Mouse (Mus musculus) heart, embryonic 13.5 days (tissue): Measurements from ENCODE around the gene Ank3. TPM values are rescaled to one million over a fixed set of nuclear protein-coding genes. Genes with fewer than 3 reads are reported as not detected.

Experiments used
- ATAC-seq: fragments of 200-750 bp; cut with Nextera tagmentation; 2 replicates; pipeline ENCODE4 v1.8.0; 2017; ENCODE audit warnings: moderate TSS enrichment; ENCODE audit not compliant: insufficient number of reproducible peaks, low FRiP score, low TSS enrichment; ENCODE audit errors: extremely low read depth
- H3K27ac ChIP-seq: fragments of 300-500 bp; sonication (generic); replicated peaks from 2 replicates; pipeline ENCODE4 v1.5.1; 2015; ENCODE audit warnings: moderate library complexity, mild to moderate bottlenecking, inconsistent platforms
- H3K27me3 ChIP-seq: fragments of 300-500 bp; sonication (generic); replicated peaks from 2 replicates; pipeline ENCODE4 v1.6.1; 2015; ENCODE audit warnings: mild to moderate bottlenecking, inconsistent platforms
- H3K36me3 ChIP-seq: fragments of 300-500 bp; sonication (generic); 2 replicates; pipeline ENCODE4 v1.6.1; 2015; ENCODE audit warnings: mild to moderate bottlenecking, inconsistent platforms
- H3K4me1 ChIP-seq: fragments of 300-500 bp; sonication (generic); 2 replicates; pipeline ENCODE4 v1.6.1; 2015; ENCODE audit warnings: inconsistent platforms
- H3K4me2 ChIP-seq: fragments of 300-500 bp; sonication (generic); 2 replicates; pipeline ENCODE4 v1.6.1; 2015; ENCODE audit warnings: inconsistent platforms, mild to moderate bottlenecking, moderate library complexity
- H3K4me3 ChIP-seq: fragments of 300-500 bp; sonication (generic); 2 replicates; pipeline ENCODE4 v1.5.1; 2015; ENCODE audit warnings: moderate library complexity, mild to moderate bottlenecking, inconsistent platforms
- H3K9ac ChIP-seq: fragments of 300-500 bp; sonication (generic); 2 replicates; pipeline ENCODE4 v1.6.1; 2015; ENCODE audit warnings: inconsistent platforms, mild to moderate bottlenecking, moderate library complexity
- H3K9me3 ChIP-seq: fragments of 300-500 bp; sonication (generic); 2 replicates; pipeline ENCODE4 v1.6.1; 2016; ENCODE audit warnings: inconsistent platforms
- WGBS: fragments of 180-500 bp; shearing (Covaris S2); methylation state at CpG from one replicate; pipeline ENCODE4 v1.1.7; 2015; ENCODE audit warnings: mixed read lengths; 5-methylcytosine and 5-hydroxymethylcytosine counted together
- polyA plus RNA-seq: library from polyadenylated mRNA; unstranded; fragments of >200 nt; fragmentation: Nextera tagmentation; extraction: Ambion mirVana; gene quantifications from 2 replicates; pipeline ENCODE4 v1.2.1, GENCODE M21; 2015

Ank3 gene
- polyA plus RNA-seq, 1 experiment from 2014 or later, result 30.8 TPM

- H3K4me3 ChIP-seq, result no peak overlapping the region
- H3K4me2 ChIP-seq, result peak overlapping the region; percentile 27
- ATAC-seq, result no peak
- peaks cover 8% of the 10 kb centered on the region for H3K4me1 ChIP-seq
- H3K9ac ChIP-seq, result no peak overlapping the region
- no peaks in the 10 kb centered on the region for H3K9me3 ChIP-seq
- no peak overlapping the region for H3K27ac ChIP-seq
- H3K27me3 ChIP-seq, result no peaks in the 10 kb centered on the region
- 18% methylated on average over 13 of the region's 13 CpGs for WGBS
- no peaks in the 10 kb centered on the region for H3K36me3 ChIP-seq
Measured at GRCm38 (mm10) chr10:69556278-69556677, 157.7 kb downstream of the Ank3 start.

- Histone ChIP-seq H3K4me1 (peaks cover 23% of the 10 kb centered on the region), H3K27me3 (no peaks in the 10 kb centered on the region), H3K9ac (no peak overlapping the region), H3K9me3 (no peaks in the 10 kb centered on the region), H3K4me3 (no peak overlapping the region), H3K4me2 (no peak overlapping the region), H3K27ac (no peak overlapping the region), H3K36me3 (no peaks in the 10 kb centered on the region)
- 76% methylated on average over 1 of the region's 1 CpGs for WGBS
- ATAC-seq, result no peak
Measured at GRCm38 (mm10) chr10:69560237-69560636, 161.7 kb downstream of the Ank3 start.

- no peak; the same call in 1 of the 2 replicates for ATAC-seq
- peaks cover 29% of the 10 kb centered on the region for H3K4me1 ChIP-seq
- no peaks in the 10 kb centered on the region for H3K27me3 ChIP-seq
- H3K27ac ChIP-seq, result no peak overlapping the region
- no peaks in the 10 kb centered on the region for H3K9me3 ChIP-seq
- no peak overlapping the region for H3K4me2 ChIP-seq
- WGBS, result 89% methylated on average over 4 of the region's 4 CpGs
- H3K9ac ChIP-seq, result no peak overlapping the region
- no peak overlapping the region for H3K4me3 ChIP-seq
- no peaks in the 10 kb centered on the region for H3K36me3 ChIP-seq
Measured at GRCm38 (mm10) chr10:69562931-69563330, 164.4 kb downstream of the Ank3 start.

GRCm38 (mm10) chr10:69565052-69565451 is 166.5 kb downstream of the Ank3 start:
- H3K27me3 ChIP-seq, result no peaks in the 10 kb centered on the region
- H3K27ac ChIP-seq, result peak overlapping the region; percentile 80
- H3K9me3 ChIP-seq, result no peaks in the 10 kb centered on the region
- H3K4me1 ChIP-seq, result peaks cover 41% of the 10 kb centered on the region
- H3K4me2 ChIP-seq, result peak overlapping the region; percentile 45
- no peak overlapping the region for H3K4me3 ChIP-seq
- whole genome bisulfite sequencing, result 9% methylated on average over 4 of the region's 4 CpGs
- H3K36me3 ChIP-seq, result no peaks in the 10 kb centered on the region
- no peak for ATAC-seq
- no peak overlapping the region for H3K9ac ChIP-seq

GRCm38 (mm10) chr10:69568976-69569375 is 170.4 kb downstream of the Ank3 start:
- Histone ChIP-seq H3K27ac (no peak overlapping the region), H3K4me3 (no peak overlapping the region), H3K36me3 (no peaks in the 10 kb centered on the region), H3K4me1 (peaks cover 68% of the 10 kb centered on the region), H3K27me3 (0 out of 2 replicates have a peak, but pooled peaks cover 4% of the 10 kb centered on the region), H3K4me2 (no peak overlapping the region), H3K9ac (no peak overlapping the region), H3K9me3 (no peaks in the 10 kb centered on the region)
- 67% methylated on average over 5 of the region's 5 CpGs for whole genome bisulfite sequencing
- ATAC-seq, result no peak

GRCm38 (mm10) chr10:69569740-69570139 is 171.2 kb downstream of the Ank3 start:
- Histone ChIP-seq H3K27ac (peak overlapping the region; percentile 68), H3K9me3 (no peaks in the 10 kb centered on the region), H3K36me3 (no peaks in the 10 kb centered on the region), H3K4me3 (no peak overlapping the region), H3K4me1 (peaks cover 66% of the 10 kb centered on the region), H3K9ac (peak overlapping the region; percentile 14; the same call in 1 of the 2 replicates), H3K27me3 (0 out of 2 replicates have a peak, but pooled peaks cover 4% of the 10 kb centered on the region), H3K4me2 (peak overlapping the region; percentile 70; the same call in 1 of the 2 replicates)
- no peak for ATAC-seq
- 40% methylated on average over 8 of the region's 8 CpGs for WGBS

- peak overlapping the region; percentile 43 for H3K4me3 ChIP-seq
- H3K27ac ChIP-seq, result peak overlapping the region; percentile 68
- peak overlapping the region; percentile 70 for H3K4me2 ChIP-seq
- no peak for ATAC-seq
- no peaks in the 10 kb centered on the region for H3K9me3 ChIP-seq
- WGBS, result 18% methylated on average over 18 of the region's 18 CpGs
- H3K4me1 ChIP-seq, result peaks cover 67% of the 10 kb centered on the region
- 0 out of 2 replicates have a peak, but pooled peaks cover 4% of the 10 kb centered on the region for H3K27me3 ChIP-seq
- peak overlapping the region; percentile 74 for H3K9ac ChIP-seq
- no peaks in the 10 kb centered on the region for H3K36me3 ChIP-seq
Measured at GRCm38 (mm10) chr10:69570466-69571288, 172.1 kb downstream of the Ank3 start.

- Histone ChIP-seq H3K9ac (peak overlapping the region; percentile 74), H3K9me3 (no peaks in the 10 kb centered on the region), H3K4me2 (peak overlapping the region; percentile 70), H3K4me3 (peak overlapping the region; percentile 43), H3K27me3 (0 out of 2 replicates have a peak, but pooled peaks cover 4% of the 10 kb centered on the region), H3K27ac (peak overlapping the region; percentile 68), H3K36me3 (no peaks in the 10 kb centered on the region), H3K4me1 (peaks cover 67% of the 10 kb centered on the region)
- no peak for ATAC-seq
- 2% methylated on average over 8 of the region's 8 CpGs for WGBS
Measured at GRCm38 (mm10) chr10:69571422-69571821, 172.8 kb downstream of the Ank3 start.

GRCm38 (mm10) chr10:69571972-69572371 is 173.4 kb downstream of the Ank3 start:
- peak overlapping the region; percentile 74 for H3K9ac ChIP-seq

GRCm38 (mm10) chr10:69573054-69573453 is 174.5 kb downstream of the Ank3 start:
- Histone ChIP-seq H3K9me3 (no peaks in the 10 kb centered on the region), H3K4me3 (no peak overlapping the region), H3K27ac (0 out of 2 replicates have a peak overlapping the region, but pooled peaks have one; percentile 0), H3K4me2 (no peak overlapping the region), H3K9ac (no peak overlapping the region; the same call in 1 of the 2 replicates), H3K4me1 (peaks cover 82% of the 10 kb centered on the region), H3K27me3 (0 out of 2 replicates have a peak, but pooled peaks cover 4% of the 10 kb centered on the region), H3K36me3 (no peaks in the 10 kb centered on the region)
- no peak for ATAC-seq
- WGBS, result 32% methylated on average over 7 of the region's 7 CpGs

More at GRCm38 (mm10) chr10:69571972-69572371, 173.4 kb downstream of the Ank3 start:
- Histone ChIP-seq H3K27ac (peak overlapping the region; percentile 68), H3K4me3 (peak overlapping the region; percentile 43), H3K27me3 (0 out of 2 replicates have a peak, but pooled peaks cover 4% of the 10 kb centered on the region), H3K36me3 (no peaks in the 10 kb centered on the region), H3K4me1 (peaks cover 73% of the 10 kb centered on the region), H3K9me3 (no peaks in the 10 kb centered on the region), H3K4me2 (peak overlapping the region; percentile 70)
- WGBS, result 7% methylated on average over 9 of the region's 9 CpGs
- no peak for ATAC-seq

GRCm38 (mm10) chr10:69573746-69574145 is 175.2 kb downstream of the Ank3 start:
- no peak for ATAC-seq
- H3K27me3 ChIP-seq, result 0 out of 2 replicates have a peak, but pooled peaks cover 4% of the 10 kb centered on the region
- peak overlapping the region; percentile 61 for H3K4me2 ChIP-seq
- 7% methylated on average over 3 of the region's 3 CpGs for WGBS
- no peak overlapping the region; the same call in 1 of the 2 replicates for H3K27ac ChIP-seq
- peak overlapping the region; percentile 50; the same call in 1 of the 2 replicates for H3K9ac ChIP-seq
- H3K36me3 ChIP-seq, result no peaks in the 10 kb centered on the region
- H3K9me3 ChIP-seq, result no peaks in the 10 kb centered on the region
- H3K4me3 ChIP-seq, result peak overlapping the region; percentile 14; the same call in 1 of the 2 replicates
- peaks cover 85% of the 10 kb centered on the region for H3K4me1 ChIP-seq
